Mouse (Mus musculus) E14TG2a.4 (cell line): ENCODE data around the gene Trim40.
"Not testable (repeated sequence)": the region's sequence is repeated elsewhere in the genome, so short reads cannot be mapped to it uniquely, and the experiment has no call there.

Source experiments
- H3K27me3 ChIP-seq: 2 replicates; pipeline ENCODE4 v1.6.1; 2014; ENCODE audit warnings: low read length, control low read depth; ENCODE audit not compliant: insufficient read depth
- H3K36me3 ChIP-seq: 2 replicates; pipeline ENCODE4 v1.6.1; 2014; ENCODE audit warnings: low read length, control low read depth; ENCODE audit not compliant: insufficient read depth
- H3K4me1 ChIP-seq: replicated peaks from 2 replicates; pipeline ENCODE4 v1.6.1; 2014; ENCODE audit warnings: low read depth, low read length, control low read depth
- H3K4me3 ChIP-seq: replicated peaks from 2 replicates; pipeline ENCODE4 v1.5.1; 2014; ENCODE audit warnings: mild to moderate bottlenecking, low read length
- H3K9me3 ChIP-seq: 2 replicates; pipeline ENCODE4 v1.6.1; 2014; ENCODE audit warnings: low read length, control low read depth
- CTCF ChIP-seq: conservative IDR thresholded peaks from 2 replicates; pipeline ENCODE4 v1.5.1; 2014; ENCODE audit warnings: low read length
- NANOG ChIP-seq: IDR thresholded peaks from 2 replicates; pipeline ENCODE4 v1.6.1; 2014; ENCODE audit warnings: borderline replicate concordance, low read length, mixed read lengths
- POU5F1 ChIP-seq: IDR thresholded peaks from 2 replicates; pipeline ENCODE4 v1.6.1; 2014; ENCODE audit warnings: low read length, borderline replicate concordance

Gene Trim40

DNA sequence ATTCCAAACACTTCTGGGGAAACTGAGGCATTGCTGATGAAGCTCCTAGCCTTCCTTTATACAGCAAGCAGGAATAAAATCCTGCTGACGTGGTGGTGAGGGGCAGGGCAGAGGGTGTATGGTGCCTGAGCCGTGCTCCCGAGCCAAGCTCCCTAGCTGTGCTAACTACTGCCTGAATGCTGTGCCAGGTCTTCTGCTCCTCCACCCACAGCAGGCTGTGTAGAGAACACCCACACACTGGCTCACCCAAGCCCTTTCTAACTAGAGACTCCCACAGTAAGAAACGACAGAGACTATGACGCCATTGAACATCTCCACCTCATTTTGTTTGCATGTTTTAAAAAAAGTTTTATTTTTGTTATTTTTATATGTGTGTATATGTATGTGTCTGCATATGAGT lies 10.1 kb upstream of the Trim40 start:
- no peaks in the 10 kb centered on the region for H3K27me3 ChIP-seq
- no peaks in the 10 kb centered on the region for H3K9me3 ChIP-seq
- H3K36me3 ChIP-seq, result no peaks in the 10 kb centered on the region
- TF ChIP-seq NANOG (no peak), CTCF (no peak), POU5F1 (no peak)
- H3K4me3 ChIP-seq, result no peak overlapping the region
- peaks cover 25% of the 10 kb centered on the region for H3K4me1 ChIP-seq

DNA sequence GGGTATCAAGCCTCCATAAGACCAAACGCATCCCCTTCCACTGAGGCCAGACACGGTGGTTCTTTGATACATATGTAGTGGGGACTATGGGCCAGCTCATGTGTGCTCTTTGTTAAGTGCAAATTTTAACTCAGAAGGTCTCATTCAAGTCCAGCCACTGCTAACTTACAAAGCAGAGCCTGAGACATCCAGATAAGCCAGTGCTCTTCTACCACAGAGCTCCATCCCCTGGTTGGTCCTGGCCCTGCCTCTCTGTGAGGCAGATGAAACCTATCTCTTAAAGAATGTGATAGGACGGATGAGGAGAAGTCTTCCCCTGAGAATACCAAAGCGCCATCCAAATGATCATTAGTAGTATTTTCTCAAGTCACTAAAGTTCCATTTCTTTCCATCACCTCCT lies 9.5 kb upstream of the Trim40 start:
- H3K36me3 ChIP-seq, result no peaks in the 10 kb centered on the region
- no peaks in the 10 kb centered on the region for H3K27me3 ChIP-seq
- no peaks in the 10 kb centered on the region for H3K9me3 ChIP-seq
- H3K4me1 ChIP-seq, result peaks cover 25% of the 10 kb centered on the region
- no peak for TF ChIP-seq CTCF
- TF ChIP-seq NANOG, result no peak
- TF ChIP-seq POU5F1, result no peak
- no peak overlapping the region for H3K4me3 ChIP-seq

GRCm38 (mm10) chr17:36897552-36898205 lies 7.8 kb upstream of the Trim40 start, which contains the start of gene Trim31:
Trim31 (plus strand) TSS chr17:36898118.
- H3K27me3 ChIP-seq, result no peaks in the 10 kb centered on the region
- TF ChIP-seq POU5F1 (no peak), CTCF (no peak), NANOG (no peak)
- no peaks in the 10 kb centered on the region for H3K9me3 ChIP-seq
- H3K4me1 ChIP-seq, result peaks cover 24% of the 10 kb centered on the region
- no peaks in the 10 kb centered on the region for H3K36me3 ChIP-seq
- no peak within 1 kb of the TSS for H3K4me3 ChIP-seq

DNA sequence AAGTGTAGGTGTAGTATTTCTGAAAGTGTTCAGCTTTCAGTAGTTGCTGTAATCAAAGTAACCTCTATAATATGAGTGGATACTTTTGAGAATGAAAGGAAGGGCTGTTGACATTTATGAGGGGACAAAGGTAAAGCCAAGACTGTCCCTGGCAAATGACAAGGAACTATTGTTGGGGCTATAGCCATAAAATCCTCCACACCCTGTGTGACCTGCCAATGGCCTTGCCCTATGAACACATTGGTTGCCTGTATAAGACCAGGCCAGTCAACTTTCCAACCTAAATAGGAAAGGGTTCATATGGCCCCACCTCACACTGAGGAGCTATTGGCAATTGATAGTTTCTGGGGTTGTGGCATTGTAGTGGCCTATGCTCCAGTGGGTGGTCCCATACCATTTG lies 7.1 kb upstream of the Trim40 start:
- Histone ChIP-seq H3K27me3 (no peaks in the 10 kb centered on the region), H3K4me3 (no peak overlapping the region), H3K9me3 (no peaks in the 10 kb centered on the region), H3K4me1 (peaks cover 28% of the 10 kb centered on the region), H3K36me3 (no peaks in the 10 kb centered on the region)
- TF ChIP-seq POU5F1 (no peak), NANOG (no peak), CTCF (no peak)

DNA sequence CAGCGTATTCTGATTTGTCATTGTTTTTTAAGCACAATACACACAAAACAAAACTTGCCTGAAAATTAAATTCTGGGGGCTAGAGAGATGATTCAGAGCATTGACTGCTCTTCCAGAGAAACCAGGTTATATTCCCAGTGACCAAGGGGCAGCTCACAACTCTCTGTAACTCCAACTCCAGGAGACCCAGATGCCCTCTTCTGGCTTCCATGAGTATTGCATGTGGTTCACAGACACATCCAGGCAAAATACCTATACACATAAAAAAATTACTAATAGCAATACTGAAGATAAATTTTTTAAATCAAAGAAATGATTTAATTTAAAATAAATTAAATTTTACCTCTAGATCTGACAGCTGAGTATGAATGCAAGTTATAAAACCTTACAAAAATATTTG lies 6.7 kb upstream of the Trim40 start:
- Histone ChIP-seq H3K4me1 (peaks cover 32% of the 10 kb centered on the region), H3K9me3 (no peaks in the 10 kb centered on the region), H3K27me3 (no peaks in the 10 kb centered on the region), H3K36me3 (no peaks in the 10 kb centered on the region), H3K4me3 (no peak overlapping the region)
- TF ChIP-seq CTCF (peak; percentile 56), NANOG (no peak), POU5F1 (no peak)

- Histone ChIP-seq H3K36me3 (no peaks in the 10 kb centered on the region), H3K9me3 (no peaks in the 10 kb centered on the region), H3K4me3 (no peak overlapping the region), H3K27me3 (no peaks in the 10 kb centered on the region), H3K4me1 (peaks cover 27% of the 10 kb centered on the region)
- TF ChIP-seq POU5F1 (no peak), CTCF (no peak), NANOG (no peak)
These were observed 3.5 kb upstream of the Trim40 start for GRCm38 (mm10) chr17:36893387-36893786.

- no peaks in the 10 kb centered on the region for H3K9me3 ChIP-seq
- H3K4me3 ChIP-seq, result no peak overlapping the region
- peak; percentile 64 for TF ChIP-seq CTCF
- no peak for TF ChIP-seq NANOG
- H3K4me1 ChIP-seq, result peaks cover 27% of the 10 kb centered on the region
- H3K27me3 ChIP-seq, result no peaks in the 10 kb centered on the region
- H3K36me3 ChIP-seq, result no peaks in the 10 kb centered on the region
These were observed 2.4 kb upstream of the Trim40 start for GRCm38 (mm10) chr17:36892362-36892761.

DNA sequence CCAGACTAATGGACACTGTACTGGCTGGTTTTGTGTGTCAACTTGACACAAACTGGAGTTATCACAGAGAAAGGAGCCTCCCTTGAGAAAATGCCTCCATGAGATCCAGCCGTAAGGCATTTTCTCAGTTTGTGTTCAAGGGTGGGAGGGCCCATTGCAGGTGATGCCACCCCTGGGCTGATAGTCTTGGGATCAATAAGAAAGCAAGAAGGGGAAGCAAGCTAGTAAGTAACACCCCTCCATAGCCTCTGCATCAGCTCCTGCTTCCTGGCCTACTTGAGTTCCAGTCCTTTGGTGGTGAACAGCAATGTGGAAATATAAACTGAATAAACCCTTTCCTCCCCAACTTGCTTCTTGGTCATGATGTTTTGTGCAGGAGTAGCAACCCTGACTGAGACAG lies 1.6 kb upstream of the Trim40 start:
- H3K4me1 ChIP-seq, result peaks cover 25% of the 10 kb centered on the region
- not testable (repeated sequence) for H3K36me3 ChIP-seq, H3K27me3 ChIP-seq, H3K4me3 ChIP-seq, H3K9me3 ChIP-seq

DNA sequence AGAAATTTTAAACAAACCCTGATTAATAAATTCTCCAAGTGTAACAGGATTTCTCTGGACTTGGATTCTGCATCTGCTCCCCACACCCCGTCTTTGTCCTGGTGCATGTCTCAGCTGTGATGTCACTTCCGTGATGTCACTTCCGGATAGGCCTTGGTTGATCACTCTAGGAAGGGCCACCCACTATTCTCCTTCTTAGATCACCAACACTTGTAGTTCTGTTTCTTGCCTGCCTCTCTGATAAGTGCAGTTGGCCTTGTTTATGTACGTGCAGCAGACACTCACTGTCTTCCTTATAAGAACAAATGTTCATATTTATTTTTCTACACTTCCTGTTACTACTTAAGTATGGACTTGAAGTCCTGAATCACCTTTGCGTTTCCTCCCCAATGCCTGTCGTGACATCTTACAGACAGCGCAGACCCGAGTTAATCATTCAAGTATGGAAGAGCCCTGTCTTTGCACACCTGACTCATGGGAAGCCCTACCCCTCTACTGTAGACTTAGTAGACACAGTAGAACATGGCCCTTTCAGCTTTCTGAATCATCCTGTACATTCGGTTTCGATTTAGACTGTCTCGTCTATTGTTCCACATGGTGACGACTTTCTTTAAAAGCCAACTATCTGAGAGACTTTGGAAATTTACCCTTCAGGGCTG lies 4.7 kb downstream of the Trim40 start:
- Histone ChIP-seq H3K27me3 (no peaks in the 10 kb centered on the region), H3K4me1 (no peaks in the 10 kb centered on the region), H3K9me3 (peaks cover 17% of the 10 kb centered on the region; the same call in 1 of the 2 replicates), H3K36me3 (no peaks in the 10 kb centered on the region), H3K4me3 (no peak overlapping the region)
- no peak for TF ChIP-seq NANOG
- no peak for TF ChIP-seq POU5F1
- TF ChIP-seq CTCF, result no peak
